Mouse (Mus musculus) Patski (cell line): ENCODE data around the gene Rln3. TPM values are rescaled to one million over a fixed set of nuclear protein-coding genes. Genes with fewer than 3 reads are reported as not detected.
"Not testable (repeated sequence)": the region's sequence is repeated elsewhere in the genome, so short reads cannot be mapped to it uniquely, and the experiment has no call there.

Experiments used
- ATAC-seq: fragments of 100-300 bp; one replicate; pipeline ENCODE4 v1.8.0; 2021
- CTCF ChIA-PET: fragments of 350-600 bp; sonication (Branson Sonifier 250); formaldehyde crosslinking; loops from one replicate; lab custom pipeline; 2022; ENCODE audit warnings: inconsistent platforms; lab: Charles Lee
- POLR2A ChIA-PET: fragments of 350-600 bp; sonication (Branson Sonifier 250); formaldehyde crosslinking; loops from one replicate; lab custom pipeline; 2022; ENCODE audit warnings: antibody characterized with exemption, inconsistent platforms; lab: Charles Lee
- DNase-seq: peaks from one replicate; pipeline ENCODE4 v3.0.0-alpha.2; 2011; ENCODE audit warnings: low read depth, low spot score
- H3K27me3 ChIP-seq: fragments of 371-371 bp; one replicate; pipeline ENCODE4 v1.5.1; 2021
- CTCF ChIP-seq: fragments of 100-300 bp; IDR thresholded peaks from one replicate; pipeline ENCODE4 v1.5.1; 2021
- in situ Hi-C: fragments of 300-500 bp; cut with MboI; formaldehyde crosslinking; loops from 3 replicates; pipeline ENCODE4 v1.11.1; 2018; ENCODE audit warnings: low pct_unique_long_range_greater_than_20kb, mixed read lengths
- polyA plus RNA-seq: library from polyadenylated mRNA; unstranded; gene quantifications from one replicate; pipeline ENCODE4 v1.2.3, GENCODE M21; 2021

Rln3 gene
- polyA plus RNA-seq, 1 experiment from 2014 or later: not detected

DNA sequence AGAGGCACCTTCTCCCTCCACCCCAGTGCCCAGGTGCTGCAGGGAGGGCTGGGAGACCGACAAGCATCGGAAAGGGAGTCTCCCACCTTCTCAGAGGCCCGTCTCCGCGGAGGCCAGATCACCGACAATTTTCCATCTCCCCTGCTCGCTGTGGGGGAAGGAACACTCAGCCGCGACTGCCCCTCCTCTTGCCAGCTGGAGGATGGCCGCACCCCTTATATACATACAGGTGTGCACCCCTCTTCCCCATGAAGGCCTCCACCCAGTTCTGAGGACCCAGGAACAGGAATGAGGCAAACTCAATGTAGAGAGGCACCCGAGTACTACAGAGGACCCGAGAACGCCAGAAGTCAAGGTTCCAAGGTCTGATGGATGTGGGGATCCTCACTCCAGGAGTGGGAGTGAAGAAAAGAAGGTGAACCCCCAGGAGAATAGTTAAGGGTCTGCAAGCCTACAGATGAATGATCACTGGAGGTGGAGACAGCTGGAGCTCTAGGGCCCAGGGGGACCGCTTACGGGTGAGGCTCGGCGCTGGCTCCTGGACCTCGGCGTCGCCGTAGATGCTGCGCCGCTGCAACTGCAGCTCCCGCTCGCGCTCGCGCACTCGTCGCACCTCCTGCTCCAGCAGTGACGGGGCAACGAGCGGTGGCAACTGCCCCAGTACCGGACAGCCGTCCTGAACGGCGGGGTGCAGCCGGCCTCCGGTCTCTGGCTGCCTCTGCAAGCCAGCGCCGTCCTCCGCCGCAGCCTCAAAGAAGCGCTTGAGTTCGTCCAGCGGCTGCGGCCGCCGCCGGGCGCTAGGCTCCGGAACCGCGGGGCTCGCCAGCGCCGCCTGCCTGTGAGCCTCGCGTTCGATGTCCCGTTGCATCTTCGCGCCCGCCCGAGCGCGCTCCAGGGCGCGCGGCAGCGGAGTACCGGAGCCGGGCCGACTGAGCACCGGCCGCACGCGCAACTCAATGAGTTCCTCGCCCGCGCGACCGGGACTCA, 33.9 kb downstream of the Rln3 start:
- no peaks in the 10 kb centered on the region for H3K27me3 ChIP-seq
- ChIA-PET CTCF (interaction anchor here (1.0 to 2.1 kb wide), 11 partner anchors 9 to 196 kb away, joined by 3 to 6 read pairs (median 4); no protein-coding TSS in a partner anchor), POLR2A (interaction anchor here (1.3 to 2.8 kb wide), 2 partner anchors 11 to 17 kb away, joined by 3 to 8 read pairs; partner anchors contain the start of gene Palm3)
- in situ Hi-C loops: loop anchor here (5.0 to 25.0 kb wide), 2 partner anchors 51 to 651 kb away; partner anchors contain the start of gene Ier2
- no peak for TF ChIP-seq CTCF
- no peak for DNase-seq
- ATAC-seq: peak; percentile 66

DNA sequence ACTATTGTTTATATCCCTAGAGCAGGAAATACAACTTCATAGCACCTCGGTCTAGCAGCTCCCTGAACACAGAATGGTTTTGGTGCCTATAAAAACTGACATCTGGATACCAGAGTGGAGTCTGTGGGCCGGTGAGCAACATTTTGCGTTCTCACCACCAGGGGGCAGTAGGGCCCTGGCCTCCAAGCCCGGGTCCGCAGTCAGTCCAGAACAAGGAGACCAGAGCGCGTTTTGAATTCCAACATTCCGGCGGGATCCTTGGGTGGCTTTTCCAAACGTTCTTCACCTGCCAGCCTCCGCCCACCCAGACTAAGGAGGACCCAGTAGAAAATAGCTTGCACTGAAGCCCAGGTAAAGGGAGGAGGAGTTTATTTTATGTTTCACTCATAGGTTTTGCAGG, 34.9 kb downstream of the Rln3 start:
- no peaks in the 10 kb centered on the region for H3K27me3 ChIP-seq
- DNase-seq (no peak), ATAC-seq (peak; percentile 38)
- CTCF ChIA-PET: interaction anchor here (1.0 to 2.1 kb wide), 11 partner anchors 10 to 197 kb away, joined by 3 to 6 read pairs (median 4); no protein-coding TSS in a partner anchor
- POLR2A ChIA-PET: interaction anchor here (0.5 to 2.8 kb wide), 2 partner anchors 12 to 167 kb away, joined by 6 to 8 read pairs; partner anchors contain the start of gene Palm3
- no peak for TF ChIP-seq CTCF
- in situ Hi-C loops: loop anchor here (5.0 to 25.0 kb wide), 3 partner anchors 52 to 652 kb away; partner anchors contain the start of gene Ier2

DNA sequence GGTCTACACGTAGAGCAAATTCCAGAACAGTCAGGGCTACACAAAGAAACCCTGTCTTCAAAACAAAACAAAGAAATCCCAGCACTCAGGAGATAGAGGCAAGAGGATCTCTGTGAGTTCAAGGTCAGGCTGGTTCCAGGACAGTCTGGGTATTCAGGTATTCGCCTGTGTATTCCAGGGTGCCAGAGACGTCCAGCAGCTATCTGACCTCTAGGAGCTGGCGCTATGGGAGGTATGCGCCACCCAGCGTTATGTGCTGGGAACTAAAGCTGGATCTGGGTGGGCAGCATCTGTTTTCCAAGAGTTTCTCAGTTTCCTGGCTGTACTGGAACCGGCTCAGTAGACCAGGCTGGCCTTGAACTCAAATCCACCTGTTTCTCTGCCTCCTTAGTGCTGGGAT, 36.4 kb downstream of the Rln3 start:
- ATAC-seq (no peak), DNase-seq (no peak)
- in situ Hi-C loops: loop anchor here (10.0 to 25.0 kb wide), 2 partner anchors 166 to 654 kb away; partner anchors contain the start of gene Ier2
- ChIA-PET POLR2A (interaction anchor here (0.5 to 0.7 kb wide), 2 partner anchors 15 to 22 kb away, joined by 3 read pairs; no protein-coding TSS in a partner anchor), CTCF (interaction anchor here (0.7 to 2.1 kb wide), 4 partner anchors 9 to 29 kb away, joined by 3 to 6 read pairs (median 3); no protein-coding TSS in a partner anchor)
- no peaks in the 10 kb centered on the region for H3K27me3 ChIP-seq
- no peak for TF ChIP-seq CTCF

DNA sequence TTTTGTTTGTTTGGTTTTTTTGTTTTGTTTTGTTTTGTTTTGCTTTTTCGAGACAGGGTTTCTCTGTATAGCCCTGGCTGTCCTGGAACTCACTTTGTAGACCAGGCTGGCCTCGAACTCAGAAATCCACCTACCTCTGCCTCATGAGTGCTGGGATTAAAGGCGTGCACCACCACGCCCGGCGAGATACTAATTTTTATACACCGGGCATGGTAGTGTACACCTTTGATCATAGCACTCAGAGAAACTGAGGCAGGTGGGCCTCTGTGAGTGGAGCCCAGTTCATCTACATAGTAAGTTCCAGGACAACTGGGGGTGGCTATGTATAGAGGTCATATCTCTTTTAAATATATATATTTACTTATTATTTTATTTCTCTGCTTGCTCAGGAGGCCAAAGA, 39.3 kb downstream of the Rln3 start:
- H3K27me3 ChIP-seq, DNase-seq, ATAC-seq, CTCF ChIA-PET: not testable (repeated sequence)
- POLR2A ChIA-PET: interaction anchor here (0.7 kb wide), 1 partner anchor 120 kb away, joined by 3 read pairs; the partner anchor contains the start of gene Podnl1
- in situ Hi-C loops: loop anchor here (10.0 to 25.0 kb wide), 2 partner anchors 169 to 657 kb away; partner anchors contain the start of gene Ier2

DNA sequence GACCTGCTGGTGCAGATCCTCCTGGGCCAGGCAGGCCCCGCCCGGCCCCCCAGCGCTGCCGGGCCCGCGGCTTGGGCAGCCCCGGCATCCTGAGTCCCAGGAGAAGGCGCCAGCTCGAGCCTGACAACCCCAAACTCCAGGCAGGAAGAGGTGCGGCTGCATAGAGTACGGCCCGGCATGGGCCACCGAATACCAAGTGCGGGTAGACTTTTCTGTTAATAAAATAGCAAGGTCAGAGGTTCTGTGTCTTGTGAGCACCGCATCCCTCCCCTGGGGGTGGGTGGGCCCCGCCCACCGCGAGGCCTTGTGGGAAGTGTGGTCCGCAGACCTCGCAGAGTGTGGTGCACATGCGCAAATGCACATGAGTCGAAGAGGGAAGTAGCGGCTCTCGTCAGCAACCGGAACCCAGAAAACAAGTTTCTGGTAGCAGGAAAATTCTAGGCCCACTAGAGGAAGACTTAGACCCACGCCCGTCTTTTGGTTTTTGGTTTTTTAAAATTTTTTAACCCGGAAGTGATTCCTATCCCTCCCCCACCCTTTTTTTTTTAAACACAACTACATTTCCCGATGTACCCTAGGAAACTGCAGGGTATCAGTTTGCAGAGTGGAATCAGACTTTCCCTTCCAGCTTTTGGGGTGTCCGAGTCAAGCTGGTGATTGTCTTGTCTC, 40.1 kb downstream of the Rln3 start:
- no peaks in the 10 kb centered on the region for H3K27me3 ChIP-seq
- peak; percentile 70 for ATAC-seq
- CTCF ChIA-PET: no interaction called here
- peak; percentile 85 for DNase-seq
- POLR2A ChIA-PET: interaction anchor here (0.7 to 1.2 kb wide), 2 partner anchors 17 to 121 kb away, joined by 3 read pairs; partner anchors contain the start of genes Palm3 and Podnl1
- in situ Hi-C loops: loop anchor here (10.0 to 25.0 kb wide), 2 partner anchors 170 to 658 kb away; partner anchors contain the start of gene Ier2
- no peak for TF ChIP-seq CTCF

DNA sequence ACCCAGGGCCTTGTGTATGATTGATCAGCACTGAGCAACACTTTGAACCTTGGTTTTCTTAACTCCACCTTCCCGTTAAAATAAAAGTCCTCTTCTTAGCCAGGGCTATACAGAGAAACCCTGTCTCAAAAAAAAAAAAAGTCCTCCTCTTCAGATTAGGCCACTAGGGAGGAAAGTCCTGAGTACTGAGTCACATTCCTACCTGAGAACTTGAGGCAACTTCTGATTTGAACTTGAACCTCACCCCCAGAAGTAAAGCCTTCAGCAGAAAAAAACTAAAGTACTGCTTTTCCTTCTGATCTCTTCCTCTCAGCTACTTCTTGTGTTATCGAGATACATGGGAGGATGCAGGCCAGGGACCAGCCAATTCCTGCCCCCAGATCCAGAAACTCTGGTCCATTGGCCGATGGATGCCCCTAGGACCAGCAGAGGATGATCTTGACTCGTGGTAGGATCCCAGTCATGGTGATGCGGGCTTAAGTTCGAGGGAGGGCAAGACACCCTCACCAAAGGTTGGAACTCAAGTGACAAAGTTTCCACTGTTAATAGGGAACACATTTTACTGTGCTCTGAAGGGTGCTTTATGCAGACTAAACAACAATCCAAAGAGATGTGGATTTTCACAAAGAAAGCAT, 41.1 kb downstream of the Rln3 start:
- ChIA-PET POLR2A (interaction anchor here (1.2 kb wide), 1 partner anchor 18 kb away, joined by 3 read pairs; the partner anchor contains the start of gene Palm3), CTCF (no interaction called here)
- no peak for ATAC-seq
- in situ Hi-C loops: loop anchor here (10.0 to 25.0 kb wide), 2 partner anchors 171 to 659 kb away; partner anchors contain the start of gene Ier2
- no peaks in the 10 kb centered on the region for H3K27me3 ChIP-seq
- DNase-seq: no peak
- TF ChIP-seq CTCF: no peak

DNA sequence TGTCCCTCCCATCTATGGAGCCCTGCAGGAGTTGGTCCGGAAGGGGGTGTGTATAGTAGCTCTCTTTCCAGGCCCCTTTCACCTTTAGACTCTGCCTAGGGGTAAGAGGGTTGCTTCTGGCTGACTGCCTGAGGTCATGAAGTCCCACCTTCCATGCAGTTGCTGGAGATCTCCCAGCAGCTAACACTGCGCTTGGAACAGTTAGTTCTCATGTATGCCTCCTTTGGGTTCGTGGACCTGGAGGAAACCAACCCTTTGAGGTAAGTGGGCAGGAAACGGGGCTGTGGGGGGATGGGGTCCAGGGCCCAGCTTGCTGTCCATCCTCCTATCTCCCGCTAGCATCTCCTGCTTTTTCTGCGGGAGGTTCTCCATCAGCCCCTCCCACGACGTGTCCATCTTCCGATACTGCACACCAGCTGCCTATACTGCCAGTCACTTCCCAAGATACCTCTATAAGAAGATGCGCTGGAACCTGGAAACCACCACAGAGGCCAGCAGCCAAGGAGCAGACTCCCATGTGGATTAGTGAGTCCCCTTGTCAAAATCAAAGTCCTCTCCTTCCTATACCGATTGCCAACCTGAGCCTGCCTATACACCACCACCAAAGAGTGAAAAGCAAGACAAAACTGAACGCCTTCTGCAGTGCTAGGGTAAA, 41.7 kb downstream of the Rln3 start:
- ATAC-seq (no peak), DNase-seq (no peak)
- H3K27me3 ChIP-seq: no peaks in the 10 kb centered on the region
- no peak for TF ChIP-seq CTCF
- in situ Hi-C loops: loop anchor here (10.0 to 25.0 kb wide), 2 partner anchors 172 to 659 kb away; partner anchors contain the start of gene Ier2
- POLR2A ChIA-PET: interaction anchor here (0.6 kb wide), 1 partner anchor 135 kb away, joined by 3 read pairs; no protein-coding TSS in a partner anchor
- CTCF ChIA-PET: no interaction called here

DNA sequence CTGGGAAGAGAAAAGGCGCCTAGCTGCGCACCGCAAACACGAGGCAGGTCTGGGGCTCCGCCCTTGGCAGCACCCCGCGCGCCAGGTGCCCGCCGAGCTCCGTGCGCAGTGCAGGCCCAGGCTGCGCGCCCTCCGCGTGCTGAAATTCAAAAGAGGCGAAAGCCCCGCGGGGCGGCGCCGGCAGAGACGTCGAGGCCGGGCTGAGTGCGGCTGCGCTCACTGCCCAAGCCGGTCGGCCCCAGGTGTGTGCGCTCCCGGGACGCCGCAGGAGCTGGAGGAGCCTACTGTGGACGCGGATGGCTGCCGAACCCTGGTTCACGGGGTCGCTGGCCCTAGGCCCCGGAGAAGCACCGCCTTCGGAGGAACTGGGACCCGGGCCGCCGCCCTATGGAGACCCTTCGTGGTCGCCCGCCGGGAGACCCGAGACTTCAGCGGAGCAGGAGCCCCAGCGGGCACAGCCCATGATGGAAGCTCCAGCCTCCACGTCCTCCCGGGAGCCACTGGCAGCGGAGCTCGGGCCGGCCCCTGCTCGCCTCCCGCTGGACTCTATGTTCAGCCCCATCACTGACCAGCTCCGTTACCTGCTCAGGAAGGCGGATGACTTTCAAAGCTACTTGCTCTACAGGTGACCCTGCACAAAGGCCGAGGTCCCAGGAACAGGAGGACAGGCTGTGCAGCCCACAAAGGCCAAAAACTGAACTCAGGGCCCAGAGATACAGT, 43.4 kb downstream of the Rln3 start, which contains the start of gene 1700067K01Rik:
TSS of gene 1700067K01Rik (plus strand) at position 222 of the 720 bp plus-strand sequence.
- POLR2A ChIA-PET: no interaction called here
- TF ChIP-seq CTCF: no peak
- in situ Hi-C loops: loop anchor here (10.0 to 25.0 kb wide), 2 partner anchors 173 to 661 kb away; partner anchors contain the start of gene Ier2
- ATAC-seq (no peak), DNase-seq (no peak)
- CTCF ChIA-PET: interaction anchor here (1.1 kb wide), 1 partner anchor 22 kb away, joined by 3 read pairs; no protein-coding TSS in a partner anchor
- H3K27me3 ChIP-seq: no peaks in the 10 kb centered on the region
